Mouse (Mus musculus): ENCODE measurements at regions not wholly inside any gene's neighbourhood (a gene's known extent, or its start where the extent isn't known, plus 50 kb on each side); places are given as distances from the start of the nearest gene placed in this dataset.

GRCm38 (mm10) chr1:151128005-151128404, 54.3 kb upstream of the Gm47985 start:
- no peaks in the 10 kb centered on the region for H3K27me3 ChIP-seq
- WGBS = 68% methylated on average over 5 of the region's 5 CpGs
- no peaks in the 10 kb centered on the region for H3K9me3 ChIP-seq
- no peak for ATAC-seq (ENCODE audit: low FRiP score)
- no peaks in the 10 kb centered on the region for H3K36me3 ChIP-seq
- H3K9ac ChIP-seq = no peak overlapping the region
- H3K4me3 ChIP-seq = no peak overlapping the region
- H3K4me1 ChIP-seq (replicated peaks) = no peaks in the 10 kb centered on the region
- H3K27ac ChIP-seq = no peak overlapping the region
- H3K4me2 ChIP-seq = no peak overlapping the region

GRCm38 (mm10) chr1:151128955-151129354, 53.4 kb upstream of the Gm47985 start:
- H3K4me1 ChIP-seq (replicated peaks) = no peaks in the 10 kb centered on the region
- no peak overlapping the region for H3K4me2 ChIP-seq
- no peak for ATAC-seq (ENCODE audit: low FRiP score)
- H3K36me3 ChIP-seq = no peaks in the 10 kb centered on the region
- H3K9ac ChIP-seq = no peak overlapping the region
- no peaks in the 10 kb centered on the region for H3K9me3 ChIP-seq
- H3K4me3 ChIP-seq = no peak overlapping the region
- H3K27me3 ChIP-seq = no peaks in the 10 kb centered on the region
- H3K27ac ChIP-seq = no peak overlapping the region

GRCm38 (mm10) chr1:151130036-151130435, 52.3 kb upstream of the Gm47985 start:
- Histone ChIP-seq H3K9me3 (no peaks in the 10 kb centered on the region), H3K27ac (no peak overlapping the region), H3K9ac (no peak overlapping the region), H3K36me3 (no peaks in the 10 kb centered on the region), H3K27me3 (no peaks in the 10 kb centered on the region), H3K4me2 (no peak overlapping the region), H3K4me3 (no peak overlapping the region), H3K4me1 (replicated peaks) (no peaks in the 10 kb centered on the region)
- 84% methylated on average over 6 of the region's 6 CpGs for WGBS
- no peak for ATAC-seq (ENCODE audit: low FRiP score)

GRCm38 (mm10) chr1:151130845-151131626, 51.3 kb upstream of the Gm47985 start:
- Histone ChIP-seq H3K9me3 (no peaks in the 10 kb centered on the region), H3K4me3 (no peak overlapping the region), H3K9ac (no peak overlapping the region), H3K4me1 (replicated peaks) (no peaks in the 10 kb centered on the region), H3K4me2 (no peak overlapping the region), H3K36me3 (no peaks in the 10 kb centered on the region), H3K27me3 (no peaks in the 10 kb centered on the region), H3K27ac (no peak overlapping the region)
- WGBS = 87% methylated on average over 5 of the region's 5 CpGs
- no peak for ATAC-seq (ENCODE audit: low FRiP score)

- Histone ChIP-seq H3K9ac (no peak overlapping the region), H3K27me3 (no peaks in the 10 kb centered on the region), H3K27ac (no peak overlapping the region), H3K36me3 (no peaks in the 10 kb centered on the region), H3K9me3 (no peaks in the 10 kb centered on the region), H3K4me3 (no peak overlapping the region), H3K4me2 (no peak overlapping the region), H3K4me1 (replicated peaks) (no peaks in the 10 kb centered on the region)
- no peak for ATAC-seq (ENCODE audit: low FRiP score)
- 87% methylated on average over 4 of the region's 4 CpGs for WGBS
These were observed 50.6 kb upstream of the Gm47985 start for GRCm38 (mm10) chr1:151131627-151132284.

Data from hindbrain, embryonic 13.5 days (tissue).